Mouse (Mus musculus): ENCODE results near the gene Tia1. TPM values are rescaled to one million over a fixed set of nuclear protein-coding genes. Genes with fewer than 3 reads are reported as not detected.

Tia1 gene
- 119 and 133 TPM in 2 replicates for polyA plus RNA-seq (2012; rRNA removed)

- DNase-seq, result peak; percentile 97 to 99
- WGBS, result under 1% methylated on average over 62 of the region's 62 CpGs
- Histone ChIP-seq H3K27me3 (ENCODE audit: control insufficient read depth, insufficient read depth, low read length) (no peaks in the 10 kb centered on the region), H3K4me3 (replicated peaks; ENCODE audit: insufficient read depth, low read depth, low read length) (peak within 1 kb of the TSS; percentile 92), H3K27ac (ENCODE audit: insufficient read depth, low read length) (peak within 1 kb of the TSS; percentile 92), H3K4me1 (ENCODE audit: control insufficient read depth, insufficient read depth, low read length) (no peaks in the 10 kb centered on the region; the same call in 1 of the 2 replicates)
- no peak for TF ChIP-seq CTCF (IDR thresholded peaks at IDR 0.05; ENCODE audit: borderline replicate concordance, insufficient read depth, low read depth, low read length)
- TF ChIP-seq POLR2A (IDR thresholded peaks at IDR 0.05; ENCODE audit: borderline replicate concordance, insufficient read depth, low read length), result peak; percentile 65; the same call in 1 of the 2 replicates
Measured at GRCm38 (mm10) chr6:86404100-86404861, at the start of gene Tia1. Gene Tia1, plus strand, starts transcription at chr6:86404219.

GRCm38 (mm10) chr6:86354948-86355347 is 49.1 kb upstream of the Tia1 start:
- H3K4me1 ChIP-seq (ENCODE audit: control insufficient read depth, insufficient read depth, low read length), result no peaks in the 10 kb centered on the region
- H3K4me3 ChIP-seq (replicated peaks; ENCODE audit: insufficient read depth, low read depth, low read length), result no peak overlapping the region
- 0 out of 2 replicates have a peak, but pooled peaks have one; percentile 5 for TF ChIP-seq CTCF (IDR thresholded peaks at IDR 0.05; ENCODE audit: borderline replicate concordance, insufficient read depth, low read depth, low read length)
- TF ChIP-seq POLR2A (IDR thresholded peaks at IDR 0.05; ENCODE audit: borderline replicate concordance, insufficient read depth, low read length), result no peak
- H3K27ac ChIP-seq (ENCODE audit: insufficient read depth, low read length), result no peak overlapping the region
- WGBS, result 68% methylated on average over 3 of the region's 3 CpGs
- H3K27me3 ChIP-seq (ENCODE audit: control insufficient read depth, insufficient read depth, low read length), result no peaks in the 10 kb centered on the region
- no peak for DNase-seq

GRCm38 (mm10) chr6:86356956-86357355 is 47.1 kb upstream of the Tia1 start:
- Histone ChIP-seq H3K4me1 (ENCODE audit: control insufficient read depth, insufficient read depth, low read length) (no peaks in the 10 kb centered on the region), H3K27me3 (ENCODE audit: control insufficient read depth, insufficient read depth, low read length) (no peaks in the 10 kb centered on the region), H3K27ac (ENCODE audit: insufficient read depth, low read length) (no peak overlapping the region), H3K4me3 (replicated peaks; ENCODE audit: insufficient read depth, low read depth, low read length) (no peak overlapping the region)
- no peak for DNase-seq
- WGBS, result 87% methylated on average over 9 of the region's 9 CpGs
- TF ChIP-seq POLR2A (IDR thresholded peaks at IDR 0.05; ENCODE audit: borderline replicate concordance, insufficient read depth, low read length), result no peak
- TF ChIP-seq CTCF (IDR thresholded peaks at IDR 0.05; ENCODE audit: borderline replicate concordance, insufficient read depth, low read depth, low read length), result no peak

GRCm38 (mm10) chr6:86360691-86361090 is 43.3 kb upstream of the Tia1 start:
- H3K4me3 ChIP-seq (replicated peaks; ENCODE audit: insufficient read depth, low read depth, low read length), result no peak overlapping the region
- TF ChIP-seq POLR2A (IDR thresholded peaks at IDR 0.05; ENCODE audit: borderline replicate concordance, insufficient read depth, low read length) (no peak), CTCF (IDR thresholded peaks at IDR 0.05; ENCODE audit: borderline replicate concordance, insufficient read depth, low read depth, low read length) (no peak)
- H3K4me1 ChIP-seq (ENCODE audit: control insufficient read depth, insufficient read depth, low read length), result no peaks in the 10 kb centered on the region
- no peaks in the 10 kb centered on the region for H3K27me3 ChIP-seq (ENCODE audit: control insufficient read depth, insufficient read depth, low read length)
- WGBS, result 61% methylated on average over 7 of the region's 7 CpGs
- no peak overlapping the region for H3K27ac ChIP-seq (ENCODE audit: insufficient read depth, low read length)
- DNase-seq, result no peak

- 86% methylated on average over 7 of the region's 7 CpGs for WGBS
- Histone ChIP-seq H3K27me3 (ENCODE audit: control insufficient read depth, insufficient read depth, low read length) (no peaks in the 10 kb centered on the region), H3K4me1 (ENCODE audit: control insufficient read depth, insufficient read depth, low read length) (peaks cover under 1% of the 10 kb centered on the region), H3K4me3 (replicated peaks; ENCODE audit: insufficient read depth, low read depth, low read length) (no peak overlapping the region), H3K27ac (ENCODE audit: insufficient read depth, low read length) (no peak overlapping the region)
- no peak for TF ChIP-seq POLR2A (IDR thresholded peaks at IDR 0.05; ENCODE audit: borderline replicate concordance, insufficient read depth, low read length)
- no peak for TF ChIP-seq CTCF (IDR thresholded peaks at IDR 0.05; ENCODE audit: borderline replicate concordance, insufficient read depth, low read depth, low read length)
- no peak for DNase-seq
Measured at GRCm38 (mm10) chr6:86361373-86361772, 42.6 kb upstream of the Tia1 start.

- Histone ChIP-seq H3K4me3 (replicated peaks; ENCODE audit: insufficient read depth, low read depth, low read length) (peak overlapping the region; percentile 91), H3K27me3 (ENCODE audit: control insufficient read depth, insufficient read depth, low read length) (no peaks in the 10 kb centered on the region), H3K4me1 (ENCODE audit: control insufficient read depth, insufficient read depth, low read length) (peaks cover 4% of the 10 kb centered on the region), H3K27ac (ENCODE audit: insufficient read depth, low read length) (no peak overlapping the region)
- WGBS, result under 1% methylated on average over 17 of the region's 17 CpGs
- DNase-seq, result peak; percentile 82 to 85
- no peak for TF ChIP-seq POLR2A (IDR thresholded peaks at IDR 0.05; ENCODE audit: borderline replicate concordance, insufficient read depth, low read length)
- TF ChIP-seq CTCF (IDR thresholded peaks at IDR 0.05; ENCODE audit: borderline replicate concordance, insufficient read depth, low read depth, low read length), result peak; percentile 90
Measured at GRCm38 (mm10) chr6:86364442-86365141, 39.4 kb upstream of the Tia1 start.

- peak; percentile 95 to 96 for DNase-seq
- H3K4me3 ChIP-seq (replicated peaks; ENCODE audit: insufficient read depth, low read depth, low read length), result peak within 1 kb of the TSS; percentile 91
- peaks cover 4% of the 10 kb centered on the region for H3K4me1 ChIP-seq (ENCODE audit: control insufficient read depth, insufficient read depth, low read length)
- TF ChIP-seq POLR2A (IDR thresholded peaks at IDR 0.05; ENCODE audit: borderline replicate concordance, insufficient read depth, low read length) (peak; percentile 44; the same call in 1 of the 2 replicates), CTCF (IDR thresholded peaks at IDR 0.05; ENCODE audit: borderline replicate concordance, insufficient read depth, low read depth, low read length) (peak; percentile 82)
- H3K27me3 ChIP-seq (ENCODE audit: control insufficient read depth, insufficient read depth, low read length), result no peaks in the 10 kb centered on the region
- peak within 1 kb of the TSS; percentile 79 for H3K27ac ChIP-seq (ENCODE audit: insufficient read depth, low read length)
- under 1% methylated on average over 75 of the region's 76 CpGs for WGBS
Measured at GRCm38 (mm10) chr6:86365371-86366124, 38.5 kb upstream of the Tia1 start, which contains the start of gene Fam136a. Gene Fam136a, plus strand, starts transcription at chr6:86365646.

Measured in cerebellum, adult 2 months (tissue).